Mouse (Mus musculus) gastrocnemius, postnatal 10 days (tissue): ENCODE measurements around the gene Sema5a. TPM values are rescaled to one million over a fixed set of nuclear protein-coding genes. Genes with fewer than 3 reads are reported as not detected.

ENCODE experiments used
- DNase-seq: peaks from one replicate; pipeline ENCODE4 v3.0.0; 2021; ENCODE audit warnings: mixed read lengths
- total RNA-seq, 2 experiments: library from RNA; stranded (reverse); gene quantifications; 2 replicates each; pipeline ENCODE4 v1.2.3; 2021

The Sema5a gene
- total RNA-seq, 2 experiments from 2014 or later, result 20.7 to 27.4 TPM

DNA sequence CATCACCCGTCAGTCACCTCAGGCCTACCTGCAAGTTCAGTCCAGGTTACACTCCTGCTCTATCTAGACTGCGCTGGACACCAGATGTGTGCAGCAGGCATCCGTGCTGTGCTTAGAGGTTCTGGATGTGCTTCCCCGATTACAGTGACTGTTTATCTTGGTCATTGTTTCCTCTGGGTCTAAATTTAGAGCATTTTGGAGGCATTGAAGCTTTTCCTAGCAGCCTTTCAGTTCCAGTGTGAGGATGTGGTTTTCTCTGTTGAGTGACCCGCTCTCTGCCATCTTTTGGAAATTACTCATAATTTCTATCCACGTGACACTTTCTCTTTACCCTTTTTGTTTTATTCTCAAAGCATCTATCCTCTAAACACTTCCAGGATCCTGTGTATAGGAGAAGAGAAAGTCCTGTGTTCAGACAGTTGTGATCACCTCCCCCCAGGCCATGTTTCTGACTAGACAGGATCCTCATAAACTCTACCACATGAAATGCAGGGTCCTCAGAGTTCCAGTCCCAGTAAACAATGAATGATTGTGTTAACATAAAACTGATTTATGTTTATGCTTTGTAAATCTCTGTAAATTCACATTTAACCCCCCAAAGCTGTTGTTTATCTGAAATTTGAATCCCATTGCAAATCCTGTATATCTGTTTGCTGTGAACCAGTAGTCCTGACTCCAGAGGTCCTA lies 62.1 kb downstream of the Sema5a start:
- DNase-seq, result no peak

DNA sequence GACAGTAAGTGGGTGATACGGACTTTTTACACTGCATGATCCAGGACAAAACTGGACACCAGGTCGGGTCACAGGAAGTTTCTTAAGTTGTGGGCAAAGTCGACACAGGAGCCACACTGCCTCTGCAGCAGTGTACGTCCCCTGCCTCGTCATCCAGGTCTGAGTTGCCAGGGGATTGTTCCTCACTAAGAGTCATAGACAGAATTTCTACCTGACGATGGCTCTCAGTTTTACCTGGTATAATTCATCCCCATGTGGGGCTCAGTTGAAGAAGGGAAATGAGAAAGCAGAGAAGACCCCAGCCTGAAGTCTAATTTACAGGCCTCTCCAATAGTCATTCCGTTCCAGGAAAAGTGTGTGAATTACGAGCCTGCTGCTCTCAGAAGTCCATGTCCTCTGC lies 66.2 kb downstream of the Sema5a start:
- no peak for DNase-seq

DNA sequence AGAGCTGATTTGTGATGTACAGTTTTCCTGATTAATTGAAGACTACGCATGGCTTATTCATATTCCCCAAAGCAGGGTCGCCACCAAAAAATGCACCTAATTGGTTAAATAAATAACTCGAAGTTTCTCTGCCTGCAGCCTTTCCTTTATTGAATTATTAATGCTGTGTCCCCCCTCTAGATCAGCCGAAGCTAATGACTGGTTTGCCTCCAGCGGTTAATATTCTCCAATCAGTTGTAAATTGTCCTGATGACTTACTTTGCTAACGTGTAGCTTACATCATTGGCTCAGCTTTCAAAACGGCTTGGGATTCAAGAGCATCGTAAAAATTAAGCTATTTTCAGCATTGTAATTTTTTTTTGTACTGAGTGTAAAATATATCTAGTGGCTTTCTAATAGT lies 66.7 kb downstream of the Sema5a start:
- DNase-seq, result no peak

DNA sequence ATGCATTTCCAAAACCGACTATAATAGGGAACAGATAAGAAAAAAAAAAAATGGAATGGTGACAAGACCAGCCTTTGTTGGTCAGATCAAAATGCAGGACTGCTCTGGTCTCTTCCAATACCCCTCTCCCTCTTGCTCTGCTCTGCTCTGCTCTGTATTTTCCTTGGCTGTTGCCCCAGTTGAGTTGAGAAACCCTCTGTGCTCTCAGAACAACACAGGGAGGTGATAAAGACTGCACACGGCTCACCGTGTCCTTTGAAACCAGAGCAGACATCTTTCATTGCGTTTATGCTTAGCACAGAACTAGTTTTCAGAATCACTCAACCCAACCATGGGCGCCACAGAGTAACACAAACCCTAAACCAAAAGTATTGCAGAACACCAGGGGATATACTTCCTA lies 72.5 kb downstream of the Sema5a start:
- DNase-seq, result no peak

DNA sequence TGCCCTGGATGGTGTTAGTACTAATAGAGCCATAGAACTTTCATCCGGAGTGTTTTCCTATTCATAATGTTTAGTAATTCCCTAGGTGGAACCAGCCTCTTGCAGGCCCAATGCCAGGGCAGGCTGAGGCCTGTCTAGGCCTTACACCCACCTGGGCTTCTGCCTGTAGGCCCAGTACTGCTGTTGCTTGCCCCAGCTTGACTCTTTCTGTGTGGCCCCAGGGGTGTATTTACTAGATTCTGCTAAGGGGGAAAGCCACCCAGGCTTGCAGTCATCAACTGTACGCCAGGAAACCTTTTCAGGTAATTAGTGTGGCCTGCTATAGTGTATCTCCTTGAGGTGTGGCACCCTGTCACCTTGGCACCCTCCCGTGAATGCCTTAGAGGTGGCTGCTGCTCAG lies 76.1 kb downstream of the Sema5a start:
- no peak for DNase-seq

DNA sequence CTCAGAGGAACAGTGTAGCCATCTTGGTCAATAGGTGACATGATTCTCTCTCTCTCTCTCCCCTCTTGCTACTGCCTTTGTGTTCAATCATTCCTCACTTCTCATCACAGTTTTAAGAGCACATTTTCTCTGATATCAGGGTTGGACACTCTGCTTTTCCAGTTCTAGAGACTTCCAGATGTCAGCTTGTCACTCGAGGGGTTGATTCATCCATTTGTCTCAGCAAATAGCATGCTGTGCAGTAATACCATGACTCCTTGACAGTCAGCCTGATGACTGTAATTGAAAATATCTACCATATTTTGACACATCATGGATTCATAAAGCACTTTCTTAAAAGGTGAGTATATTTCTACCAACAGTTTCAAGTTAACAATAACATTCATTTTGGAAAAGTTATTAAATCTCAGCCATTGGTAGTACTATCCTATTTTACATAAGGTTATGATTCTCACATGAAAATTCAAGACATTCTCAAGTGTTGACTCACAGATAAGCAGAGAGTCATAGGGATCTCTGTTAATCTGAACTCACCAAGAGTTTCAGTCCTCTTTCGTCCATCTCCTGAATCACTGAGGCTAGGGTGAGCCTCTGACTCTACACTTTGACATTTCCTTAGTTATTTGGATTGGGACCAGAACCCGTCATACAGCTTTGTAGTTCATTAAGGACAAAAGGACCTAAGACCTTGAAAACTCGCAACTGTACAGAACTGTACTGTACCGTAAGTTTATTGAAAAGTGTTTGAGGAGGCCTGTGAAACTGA lies 78.0 kb downstream of the Sema5a start:
- DNase-seq, result no peak

DNA sequence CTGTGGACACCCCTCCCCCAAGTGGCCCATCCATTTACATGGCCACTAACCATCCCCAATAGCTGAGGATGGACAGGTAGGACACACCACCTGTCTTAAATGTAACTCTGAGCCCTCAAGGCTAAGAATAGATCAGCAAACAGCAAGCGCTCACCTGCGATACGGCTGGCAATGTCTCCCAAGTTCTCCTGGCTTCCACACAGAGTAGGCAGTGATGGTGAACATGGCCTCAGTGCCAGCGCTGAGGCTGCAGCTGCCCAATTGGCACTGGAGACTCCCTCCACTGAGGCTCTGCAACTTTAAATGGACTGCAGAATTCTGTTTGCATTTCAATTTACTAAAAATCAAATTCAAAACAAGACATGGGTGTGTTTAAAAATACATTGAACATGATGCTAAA lies 78.6 kb downstream of the Sema5a start:
- DNase-seq, result no peak

DNA sequence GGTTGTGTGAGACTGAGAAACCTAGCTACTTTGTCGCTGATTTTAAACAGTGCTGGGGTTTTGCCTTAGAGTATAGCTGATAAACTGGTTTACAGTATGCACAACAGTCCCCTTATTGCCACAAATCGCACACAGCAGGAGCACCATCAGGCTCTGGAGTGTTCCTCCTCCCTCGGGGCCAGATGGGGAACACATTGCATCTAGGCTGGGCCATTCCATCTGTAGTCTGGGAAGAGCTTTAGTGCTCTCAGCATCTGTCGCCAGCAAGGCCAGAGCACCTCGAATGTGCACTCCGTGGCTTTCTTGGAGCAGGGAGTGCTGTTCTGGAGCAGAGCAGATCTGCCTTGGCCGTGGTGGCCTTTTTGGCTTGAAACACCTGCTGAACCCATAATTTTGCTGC lies 79.5 kb downstream of the Sema5a start:
- no peak for DNase-seq

DNA sequence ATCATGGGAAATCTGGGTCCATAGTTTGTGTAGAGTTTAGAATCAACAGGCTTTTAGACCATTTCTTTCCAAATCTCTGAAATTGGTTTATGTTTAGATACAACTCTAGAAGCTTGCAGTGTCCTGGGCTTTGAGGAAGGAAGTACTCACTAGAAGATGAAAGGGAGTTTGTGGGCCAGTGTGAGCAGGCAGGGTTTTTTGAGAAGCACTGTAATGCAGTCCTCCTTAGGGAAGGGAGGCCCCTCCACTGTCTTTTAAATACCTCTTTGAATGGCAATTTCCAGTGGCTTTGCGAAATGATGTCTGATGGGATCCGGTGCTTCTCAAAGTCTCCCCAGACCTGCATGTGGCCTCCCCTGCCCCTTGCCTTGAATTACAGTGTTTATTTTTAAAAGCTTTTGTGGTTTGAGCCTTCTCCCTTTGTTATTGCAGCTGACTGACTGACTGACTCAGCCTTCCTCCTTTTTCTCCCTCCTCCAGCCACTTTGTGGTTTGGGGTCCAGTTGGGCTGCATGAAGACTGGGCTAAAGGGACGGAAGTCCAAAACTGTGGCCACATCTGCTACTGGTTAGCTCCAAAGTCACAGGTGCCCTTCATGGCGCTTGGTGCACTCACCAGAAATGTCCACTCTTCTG lies 83.9 kb downstream of the Sema5a start:
- DNase-seq, result no peak

DNA sequence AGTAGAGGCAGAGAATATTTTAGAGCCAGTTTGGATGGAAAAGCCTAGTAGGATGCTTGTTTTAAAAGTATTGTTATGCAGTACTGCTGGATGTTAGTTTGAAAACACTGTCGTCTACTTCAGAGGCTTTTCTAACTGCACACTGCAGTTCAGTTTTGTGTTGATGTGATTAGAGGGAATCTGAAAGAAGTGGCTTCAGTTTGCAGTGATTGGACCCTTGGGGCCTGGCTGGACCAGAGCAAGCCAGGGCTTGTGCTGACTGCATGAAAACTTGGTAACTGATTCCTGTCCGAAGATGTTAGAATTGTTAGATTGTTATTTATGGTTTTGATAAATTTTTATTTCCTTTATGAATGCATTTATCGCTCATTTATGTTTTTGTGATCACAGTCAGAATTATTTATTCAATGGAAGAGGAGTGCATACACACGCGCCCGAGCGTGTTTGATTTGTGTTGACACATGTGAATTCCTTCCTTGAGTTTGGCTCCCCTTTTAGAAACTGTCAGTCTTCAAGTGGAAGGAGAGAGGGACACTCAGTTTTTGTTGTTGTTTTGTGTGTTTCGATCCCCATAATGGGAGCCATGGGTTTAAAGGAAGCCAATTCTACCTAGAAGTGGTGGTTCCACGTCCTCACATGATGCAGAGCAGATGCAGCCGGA lies 85.2 kb downstream of the Sema5a start:
- DNase-seq, result no peak

DNA sequence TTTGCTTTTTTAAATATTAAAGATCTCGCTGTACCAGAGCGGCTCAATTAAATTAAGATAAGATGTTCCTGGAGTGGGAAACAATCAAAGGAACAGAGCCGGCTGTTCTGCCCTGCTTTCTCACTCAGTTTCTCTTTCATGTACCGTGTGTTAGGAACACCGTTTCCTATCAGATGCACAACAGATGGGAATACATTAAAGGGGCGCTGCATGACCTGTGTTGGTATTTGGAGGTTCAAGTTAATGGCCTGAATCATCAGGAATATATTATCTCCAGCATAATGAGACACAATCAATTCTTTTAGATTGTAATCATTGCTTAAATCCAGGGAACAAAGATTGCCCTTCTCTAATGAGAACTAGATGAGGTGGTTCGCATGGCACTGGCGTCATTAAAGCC lies 85.8 kb downstream of the Sema5a start:
- DNase-seq, result no peak

DNA sequence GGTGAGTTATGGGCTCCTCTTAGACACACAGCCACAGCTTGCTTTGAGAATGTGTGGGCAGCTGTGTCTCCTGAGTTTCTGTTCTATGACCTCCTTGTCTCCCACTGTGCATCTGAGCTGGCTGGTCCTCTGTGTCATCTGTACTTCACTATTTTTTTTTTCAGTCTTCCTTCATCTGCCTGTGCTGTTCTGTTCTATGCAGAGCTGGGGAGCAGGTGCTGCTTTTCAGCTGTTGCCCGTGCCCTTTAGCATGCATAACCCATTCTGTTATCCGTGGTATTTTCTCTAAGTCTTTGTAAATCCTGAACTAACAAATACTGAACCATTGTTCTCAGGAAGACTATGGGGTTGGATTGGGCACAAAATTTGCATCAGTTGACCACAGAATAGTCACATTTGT lies 86.4 kb downstream of the Sema5a start:
- no peak for DNase-seq

DNA sequence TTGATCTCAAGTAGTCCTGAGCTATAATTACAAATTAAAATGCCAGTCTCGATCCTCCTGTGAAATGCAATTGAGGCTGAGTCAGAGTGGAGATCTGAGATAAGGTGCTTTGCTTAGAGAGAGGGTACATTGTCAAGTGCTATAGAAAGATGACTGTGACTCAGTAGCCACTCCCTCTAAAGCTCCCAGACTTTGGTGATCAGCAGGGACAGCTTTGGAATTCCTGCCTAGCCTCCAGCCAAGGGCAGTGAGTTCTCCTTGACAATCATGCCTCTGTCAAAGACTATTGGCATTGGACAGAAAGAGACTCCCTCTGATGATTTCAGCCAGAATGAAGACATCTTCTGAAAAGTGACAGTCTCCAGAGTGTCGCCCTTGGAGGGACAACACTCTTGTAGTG lies 88.8 kb downstream of the Sema5a start:
- DNase-seq, result no peak

DNA sequence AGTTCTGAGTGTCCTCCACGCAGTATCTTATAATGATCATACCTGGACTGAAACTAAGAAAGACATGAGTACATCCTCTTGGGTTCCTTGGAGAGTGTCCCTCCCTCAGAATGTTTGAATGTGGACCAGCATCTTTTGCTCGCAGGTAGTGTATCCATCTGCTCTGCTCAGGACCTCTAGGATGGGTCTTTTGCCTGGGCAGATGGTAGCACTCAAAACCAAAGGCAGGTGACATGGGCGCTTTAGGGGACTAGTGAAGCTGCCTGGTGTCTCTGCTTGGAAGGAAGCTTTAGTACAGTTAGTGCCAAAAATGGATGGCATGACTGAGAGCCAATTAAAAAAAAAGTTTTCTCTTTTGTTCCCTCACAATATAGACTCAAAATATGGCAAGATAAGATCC lies 93.2 kb downstream of the Sema5a start:
- no peak for DNase-seq

DNA sequence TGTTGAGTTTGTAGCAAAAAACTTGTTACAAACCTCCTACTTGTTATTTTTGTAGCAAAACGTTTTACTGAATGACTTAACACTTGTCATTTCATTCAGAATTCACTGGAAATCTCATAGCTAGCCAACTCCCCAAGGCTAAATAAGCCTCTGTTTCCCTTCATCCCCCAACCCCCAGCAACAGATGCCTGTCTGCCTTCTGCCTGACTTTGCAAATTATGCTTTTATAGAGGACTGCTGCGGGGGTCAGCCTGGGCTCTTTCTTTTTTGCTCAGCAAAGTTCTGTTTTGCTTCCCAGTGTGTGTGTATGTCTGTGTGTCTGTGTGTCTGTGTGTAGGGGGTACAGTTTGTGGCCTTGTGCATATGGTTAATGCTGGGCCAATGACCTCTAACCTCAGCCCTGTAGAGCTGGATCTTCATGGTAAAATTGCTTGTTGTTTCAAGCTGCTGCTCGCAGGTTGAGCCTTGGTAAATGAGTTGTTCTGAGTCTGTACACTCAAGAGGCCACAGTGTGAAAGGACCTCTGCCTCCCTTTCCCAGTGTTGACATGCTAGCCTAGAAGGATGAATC lies 94.2 kb downstream of the Sema5a start:
- DNase-seq, result no peak

DNA sequence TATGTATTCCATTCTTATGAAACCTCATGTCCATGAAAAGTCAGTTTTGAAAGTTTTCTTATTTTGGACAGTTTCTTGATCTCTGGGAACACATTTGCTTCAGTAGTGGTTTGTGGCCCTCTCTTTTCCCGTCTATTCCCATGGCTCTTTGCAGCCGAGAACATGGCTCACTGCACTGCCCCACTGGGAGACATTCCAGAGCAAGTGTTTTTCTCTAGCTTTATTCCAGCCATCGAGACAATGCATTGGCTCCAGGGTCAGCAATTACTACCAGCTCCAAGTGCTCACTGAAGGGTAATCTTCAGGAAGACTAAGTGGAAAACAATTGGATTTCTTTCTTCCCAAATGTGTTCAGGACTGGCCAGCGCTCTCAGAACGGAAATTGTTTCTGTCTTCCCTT lies 94.8 kb downstream of the Sema5a start:
- no peak for DNase-seq

DNA sequence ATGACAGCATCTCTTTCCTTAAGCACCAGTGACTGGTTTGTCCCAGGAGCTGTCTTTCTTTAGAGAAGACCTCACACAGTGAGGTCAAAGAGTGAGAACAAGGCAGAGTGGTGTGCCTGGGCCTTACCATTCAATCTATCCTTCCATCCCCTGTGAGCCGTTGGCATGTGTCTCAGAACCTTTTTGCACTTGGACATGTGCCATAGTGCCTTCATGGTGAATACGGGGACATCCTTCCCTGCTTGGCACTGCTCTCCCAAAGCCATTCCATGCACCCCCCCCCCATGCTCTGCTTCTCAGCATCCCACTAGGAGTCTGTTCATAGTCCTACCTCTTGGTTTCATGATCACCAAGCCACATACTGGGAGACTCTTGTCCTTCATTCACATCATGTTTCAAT lies 96.8 kb downstream of the Sema5a start:
- DNase-seq, result no peak

DNA sequence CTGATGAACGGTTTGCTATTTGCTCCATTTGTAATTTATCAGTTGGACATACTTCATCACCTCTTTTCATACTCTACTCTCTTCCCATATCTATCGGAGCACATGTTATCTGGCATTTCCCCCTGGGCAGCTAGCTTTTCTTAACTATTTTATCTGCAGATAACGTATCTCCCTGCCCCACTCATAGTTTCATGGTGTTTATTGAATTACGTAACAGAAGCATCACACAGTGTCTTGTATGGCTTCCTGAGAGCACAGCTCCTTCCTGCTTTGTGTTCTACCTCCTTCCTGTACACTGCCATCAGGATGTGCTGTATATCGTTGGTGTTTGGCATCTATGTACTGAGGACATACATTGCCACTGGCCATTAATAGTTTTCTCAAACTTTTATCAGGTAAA lies 98.9 kb downstream of the Sema5a start:
- DNase-seq, result no peak

DNA sequence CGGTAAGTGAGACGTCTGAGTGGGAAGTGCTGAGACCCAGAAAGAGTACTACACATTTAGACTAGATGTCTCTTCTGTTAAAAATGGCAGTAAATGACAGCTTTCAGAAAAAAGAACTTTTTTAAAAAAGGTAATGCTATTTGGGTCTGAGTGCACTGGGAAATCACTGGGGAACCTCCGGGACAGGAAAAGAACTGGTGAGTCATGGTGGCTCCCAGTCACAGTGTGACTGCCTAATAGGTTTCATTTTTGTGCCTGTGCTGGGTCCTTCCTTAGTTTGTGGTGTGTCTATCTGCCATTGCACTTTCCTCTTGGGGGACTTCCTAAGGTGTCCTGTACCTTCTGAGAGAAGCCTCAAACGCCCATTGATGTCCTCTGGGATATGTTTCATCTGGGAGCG lies 102.7 kb downstream of the Sema5a start:
- no peak for DNase-seq

DNA sequence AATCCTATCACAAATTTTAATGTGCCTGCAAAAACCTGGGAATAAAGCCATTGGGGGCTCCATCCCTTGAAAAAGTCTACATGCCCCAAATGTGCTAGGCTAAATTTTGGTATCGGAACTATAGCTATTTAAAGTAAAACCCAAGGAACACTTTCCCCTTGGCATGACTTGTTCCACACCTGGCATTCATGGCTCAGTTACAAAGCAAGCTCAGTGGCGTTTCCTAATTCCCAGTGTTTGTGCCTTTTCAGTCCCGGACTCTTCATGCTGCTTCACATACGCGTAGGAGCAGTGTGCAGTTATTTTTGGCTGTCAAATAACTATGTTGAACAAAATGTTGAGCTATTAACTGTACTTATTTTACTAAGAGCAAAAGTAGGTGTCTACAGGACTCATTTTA lies 104.7 kb downstream of the Sema5a start:
- DNase-seq, result no peak

DNA sequence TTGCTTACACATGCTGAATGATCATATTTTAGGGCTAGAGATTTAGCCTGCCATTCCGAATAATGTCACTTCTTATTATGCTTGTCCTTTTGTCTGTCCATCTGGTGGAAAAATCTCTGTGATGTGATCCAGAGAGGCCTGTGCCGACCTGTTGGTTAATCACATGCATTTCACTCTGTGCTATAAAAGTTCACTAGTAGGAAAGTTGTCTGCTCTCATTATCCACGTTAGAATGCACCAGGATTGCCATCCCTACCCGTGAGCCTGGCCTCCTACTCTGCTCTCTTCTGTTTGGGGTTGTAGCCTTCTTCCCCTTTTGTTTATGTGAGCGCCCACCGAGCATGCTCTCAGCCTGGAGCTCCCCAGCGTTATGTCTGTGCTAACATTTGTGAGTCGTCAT lies 108.4 kb downstream of the Sema5a start:
- DNase-seq, result no peak

DNA sequence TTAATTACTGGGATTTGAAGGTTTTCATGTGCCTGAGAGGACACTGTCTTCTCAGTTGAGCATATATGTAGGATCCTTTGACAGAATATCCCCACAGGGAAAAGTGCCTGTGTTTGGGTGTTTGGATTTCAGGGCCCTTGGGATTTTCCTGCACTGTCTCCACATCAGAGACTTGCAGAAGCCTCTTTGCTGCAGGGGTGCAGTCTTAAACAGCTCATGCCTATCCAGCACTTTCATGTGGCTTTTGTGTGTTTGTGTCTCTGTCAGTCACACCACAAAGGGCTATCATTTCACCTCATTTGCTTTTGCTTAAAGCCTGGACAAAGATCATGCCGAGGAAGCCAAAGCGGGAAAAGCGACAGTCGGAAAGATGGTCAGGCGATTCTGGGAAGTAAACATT lies 108.9 kb downstream of the Sema5a start:
- DNase-seq, result no peak

DNA sequence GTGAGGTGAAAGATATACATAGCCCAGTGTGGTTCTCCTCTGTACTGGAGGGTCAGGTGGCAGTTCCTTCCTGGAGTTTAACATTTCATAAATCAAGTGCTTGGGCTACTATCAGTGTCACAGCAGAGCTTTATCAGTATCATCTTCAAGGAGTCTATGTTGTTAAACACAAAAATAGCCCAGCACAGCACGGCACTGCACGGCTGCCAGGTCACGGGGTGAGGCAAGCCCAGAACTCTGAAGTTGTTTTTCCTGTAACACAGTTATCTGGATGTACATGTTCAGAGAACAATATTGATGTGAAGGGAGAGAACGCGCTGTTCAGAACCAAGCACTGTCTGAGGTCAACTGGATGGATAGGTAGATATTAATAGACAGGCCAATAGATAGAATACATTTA lies 112.2 kb downstream of the Sema5a start:
- no peak for DNase-seq
